Mouse (Mus musculus) heart, postnatal 0 days (tissue): ENCODE data around the gene Lair1. TPM values are rescaled to one million over a fixed set of nuclear protein-coding genes. Genes with fewer than 3 reads are reported as not detected.

Experiments
- ATAC-seq: fragments of 200-750 bp; cut with Nextera tagmentation; 2 replicates; pipeline ENCODE4 v1.8.0; 2017; ENCODE audit warnings: low read depth, moderate number of reproducible peaks, moderate library complexity; ENCODE audit not compliant: insufficient read depth
- DNase-seq: peaks from one replicate; pipeline ENCODE4 v3.0.0-alpha.2; 2016; ENCODE audit warnings: low spot score
- H3K27ac ChIP-seq: fragments of 300-500 bp; sonication (generic); 2 replicates; pipeline ENCODE4 v1.5.1; 2014; ENCODE audit warnings: low read depth, mild to moderate bottlenecking
- H3K27me3 ChIP-seq: fragments of 300-500 bp; sonication (generic); 2 replicates; pipeline ENCODE4 v1.6.1; 2014; ENCODE audit warnings: low read length, mixed read lengths; ENCODE audit not compliant: control insufficient read depth, insufficient read depth
- H3K36me3 ChIP-seq: fragments of 300-500 bp; sonication (generic); replicated peaks from 2 replicates; pipeline ENCODE4 v1.6.1; 2014; ENCODE audit warnings: low read length, mixed read lengths; ENCODE audit not compliant: control insufficient read depth, insufficient read depth
- H3K4me1 ChIP-seq: fragments of 300-500 bp; sonication (generic); 2 replicates; pipeline ENCODE4 v1.6.1; 2014; ENCODE audit warnings: antibody characterized with exemption; ENCODE audit not compliant: control insufficient read depth, insufficient read depth
- H3K4me2 ChIP-seq: fragments of 300-500 bp; sonication (generic); 2 replicates; pipeline ENCODE4 v1.6.1; 2014; ENCODE audit warnings: low read depth, mild to moderate bottlenecking, low read length, moderate library complexity
- H3K4me3 ChIP-seq: fragments of 300-500 bp; sonication (generic); 2 replicates; pipeline ENCODE4 v1.5.1; 2014; ENCODE audit warnings: low read depth, low read length
- H3K9ac ChIP-seq: fragments of 300-500 bp; sonication (generic); replicated peaks from 2 replicates; pipeline ENCODE4 v1.6.1; 2014; ENCODE audit warnings: low read depth, low read length, mixed read lengths
- H3K9me3 ChIP-seq: fragments of 300-500 bp; sonication (generic); replicated peaks from 2 replicates; pipeline ENCODE4 v1.6.1; 2016; ENCODE audit warnings: low read length; ENCODE audit not compliant: control insufficient read depth
- CTCF ChIP-seq: IDR thresholded peaks from 2 replicates; pipeline ENCODE4 v1.5.1; 2016; ENCODE audit warnings: antibody characterized with exemption, control low read depth, low read depth
- EP300 ChIP-seq: IDR thresholded peaks from 2 replicates; pipeline ENCODE4 v1.6.1; 2016; ENCODE audit warnings: antibody characterized with exemption, low read depth
- WGBS: fragments of 180-500 bp; shearing (Covaris S2); extraction: QIAGEN DNeasy Blood & Tissue Kit; methylation state at CpG from one replicate; pipeline ENCODE4 v1.1.7; 2014; 5-methylcytosine and 5-hydroxymethylcytosine counted together
- polyA plus RNA-seq: library from polyadenylated mRNA; unstranded; fragments of >200 nt; fragmentation: Nextera tagmentation; extraction: Ambion mirVana; gene quantifications from 2 replicates; pipeline ENCODE4 v1.2.1, GENCODE M21; 2015
- total RNA-seq: library from RNA; depleted of rRNA; stranded (reverse); fragments of >200 nt; gene quantifications from 2 replicates; pipeline ENCODE4 v1.2.3, GENCODE M21; 2014; ENCODE audit warnings: low replicate concordance; rRNA removed

The Lair1 gene
- total RNA-seq (1.7 and 3.7 TPM in 2 replicates), polyA plus RNA-seq (0.98 and 1.1 TPM in 2 replicates)

DNA sequence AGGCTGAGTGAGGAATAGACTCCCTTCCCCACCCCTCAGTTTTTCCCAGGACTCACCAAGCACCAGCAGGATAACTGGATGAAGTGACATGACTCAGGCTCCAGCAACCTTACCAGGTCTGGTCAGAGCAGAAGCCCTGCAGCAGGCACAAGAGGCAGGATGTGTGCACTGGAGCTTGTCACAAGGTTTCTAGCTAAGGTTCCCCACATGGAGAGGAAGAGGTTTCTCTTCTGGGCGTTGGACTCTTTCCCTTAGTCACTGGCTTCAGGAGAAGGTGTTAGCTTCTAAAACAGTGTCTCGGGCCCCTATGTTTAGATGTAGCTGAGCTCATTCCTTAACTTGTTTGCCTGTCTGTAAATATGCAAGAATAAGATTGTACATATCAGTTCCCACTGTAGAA lies at the start of gene Lair1:
Gene Lair1 (minus strand): TSS at position 192 of the 400 bp plus-strand sequence.
- Histone ChIP-seq H3K36me3 (no peaks in the 10 kb centered on the region), H3K27ac (no peak within 1 kb of the TSS), H3K4me1 (no peaks in the 10 kb centered on the region), H3K4me2 (no peak within 1 kb of the TSS), H3K9me3 (no peaks in the 10 kb centered on the region), H3K4me3 (no peak within 1 kb of the TSS), H3K27me3 (no peaks in the 10 kb centered on the region), H3K9ac (no peak within 1 kb of the TSS)
- ATAC-seq (no peak), DNase-seq (no peak)
- 65% methylated on average over 2 of the region's 2 CpGs for WGBS
- no peak for TF ChIP-seq CTCF
- no peak for TF ChIP-seq EP300

DNA sequence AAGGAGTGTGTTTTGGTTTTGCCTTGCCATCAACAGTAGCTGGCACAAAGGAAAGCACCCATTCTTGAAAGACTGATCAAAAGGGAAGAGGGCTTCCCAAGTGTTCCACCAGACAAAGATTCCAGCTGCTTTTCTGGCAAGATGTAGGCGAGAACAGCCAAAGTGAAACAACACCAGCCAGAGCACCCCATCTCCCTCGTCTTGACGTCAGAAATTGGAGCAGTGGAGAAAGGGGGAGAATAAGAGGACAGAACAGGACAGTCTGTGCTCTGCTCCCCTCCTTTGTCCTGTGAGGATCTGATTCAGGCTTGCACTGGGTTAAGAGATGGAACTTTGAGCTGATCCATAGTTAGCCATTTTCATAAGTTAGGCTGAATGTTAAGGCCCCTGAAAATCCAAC lies 48.8 kb upstream of the Lair1 start:
- H3K4me1 ChIP-seq, result peaks cover 12% of the 10 kb centered on the region; the same call in 1 of the 2 replicates
- no peak overlapping the region for H3K4me3 ChIP-seq
- no peak for ATAC-seq
- no peak overlapping the region for H3K9ac ChIP-seq
- H3K36me3 ChIP-seq, result no peaks in the 10 kb centered on the region
- no peaks in the 10 kb centered on the region for H3K27me3 ChIP-seq
- WGBS, result 58% methylated on average over 3 of the region's 3 CpGs
- H3K27ac ChIP-seq, result no peak overlapping the region
- no peak for TF ChIP-seq CTCF
- TF ChIP-seq EP300, result no peak
- H3K9me3 ChIP-seq, result no peaks in the 10 kb centered on the region
- H3K4me2 ChIP-seq, result no peak overlapping the region
- no peak for DNase-seq

GRCm38 (mm10) chr7:4103411-4103810 lies 40.4 kb upstream of the Lair1 start:
- no peaks in the 10 kb centered on the region for H3K27me3 ChIP-seq
- WGBS, result 12% methylated on average over 4 of the region's 4 CpGs
- TF ChIP-seq EP300, result no peak
- TF ChIP-seq CTCF, result peak; percentile 60
- ATAC-seq, result no peak
- no peaks in the 10 kb centered on the region for H3K36me3 ChIP-seq
- no peaks in the 10 kb centered on the region for H3K4me1 ChIP-seq
- H3K4me2 ChIP-seq, result no peak overlapping the region
- no peak overlapping the region for H3K4me3 ChIP-seq
- H3K27ac ChIP-seq, result no peak overlapping the region
- H3K9ac ChIP-seq, result no peak overlapping the region
- DNase-seq, result no peak
- H3K9me3 ChIP-seq, result no peaks in the 10 kb centered on the region

DNA sequence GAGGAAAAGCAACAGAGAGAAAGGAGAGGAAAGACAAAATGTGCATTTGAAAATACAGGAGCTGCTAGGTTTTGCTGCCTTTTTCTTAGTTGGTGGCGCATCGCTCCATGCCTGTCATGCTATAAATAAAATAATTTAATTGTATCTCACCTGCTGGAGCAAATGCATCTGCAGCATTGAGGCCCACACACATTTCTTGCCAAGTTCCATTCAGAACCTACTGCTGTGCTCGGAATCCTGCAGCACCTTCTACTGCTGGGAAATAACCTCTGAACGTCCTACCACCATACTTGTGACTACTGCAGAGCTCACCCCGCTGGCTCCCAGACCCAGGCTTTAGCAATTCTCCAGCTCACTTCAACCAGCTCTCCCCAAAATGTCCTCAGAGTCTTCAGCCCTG lies 38.1 kb upstream of the Lair1 start:
- H3K4me2 ChIP-seq, result no peak overlapping the region
- no peak for DNase-seq
- H3K9me3 ChIP-seq, result no peaks in the 10 kb centered on the region
- no peaks in the 10 kb centered on the region for H3K27me3 ChIP-seq
- H3K4me1 ChIP-seq, result no peaks in the 10 kb centered on the region
- no peak for ATAC-seq
- no peak overlapping the region for H3K4me3 ChIP-seq
- TF ChIP-seq CTCF (no peak), EP300 (no peak)
- 76% methylated on average over 5 of the region's 5 CpGs for WGBS
- H3K9ac ChIP-seq, result no peak overlapping the region
- no peak overlapping the region for H3K27ac ChIP-seq
- H3K36me3 ChIP-seq, result no peaks in the 10 kb centered on the region

DNA sequence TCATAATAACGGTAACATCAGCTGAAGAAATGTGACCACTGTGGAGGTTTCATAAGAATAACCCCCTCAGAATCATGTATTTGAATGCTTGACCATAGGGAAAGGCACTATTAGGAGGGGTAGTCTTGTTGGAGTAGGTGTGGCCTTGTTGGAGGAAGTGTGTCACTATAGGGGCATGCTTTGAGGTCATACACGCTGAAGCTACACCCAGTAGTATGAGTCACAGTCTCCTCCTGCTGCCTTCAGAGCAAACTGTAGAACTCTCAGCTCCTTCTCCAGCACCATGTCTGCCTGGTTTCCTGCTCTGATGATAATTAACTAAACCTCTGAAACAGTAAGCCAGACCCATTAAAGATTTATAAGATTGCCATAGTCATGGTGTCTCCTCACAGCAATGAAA lies 35.8 kb upstream of the Lair1 start:
- 58% methylated on average over 2 of the region's 2 CpGs for WGBS
- H3K9ac ChIP-seq, result no peak overlapping the region

GRCm38 (mm10) chr7:4098301-4098700 lies 35.3 kb upstream of the Lair1 start:
- DNase-seq (no peak), ATAC-seq (no peak)
- Histone ChIP-seq H3K4me1 (no peaks in the 10 kb centered on the region), H3K4me3 (no peak overlapping the region), H3K9me3 (no peaks in the 10 kb centered on the region), H3K27me3 (no peaks in the 10 kb centered on the region), H3K36me3 (no peaks in the 10 kb centered on the region), H3K9ac (no peak overlapping the region), H3K4me2 (no peak overlapping the region), H3K27ac (no peak overlapping the region)
- WGBS, result 66% methylated on average over 2 of the region's 2 CpGs
- TF ChIP-seq CTCF, result no peak
- TF ChIP-seq EP300, result no peak

More for the DNA sequence above, 35.8 kb upstream of the Lair1 start:
- Histone ChIP-seq H3K4me3 (no peak overlapping the region), H3K36me3 (no peaks in the 10 kb centered on the region), H3K27ac (no peak overlapping the region), H3K4me1 (no peaks in the 10 kb centered on the region), H3K9me3 (no peaks in the 10 kb centered on the region), H3K4me2 (no peak overlapping the region), H3K27me3 (no peaks in the 10 kb centered on the region)
- TF ChIP-seq EP300 (no peak), CTCF (no peak)
- DNase-seq, result no peak
- ATAC-seq, result no peak
